ENCODE assay signal across 20 mouse cellular contexts in the genomic region with DNA sequence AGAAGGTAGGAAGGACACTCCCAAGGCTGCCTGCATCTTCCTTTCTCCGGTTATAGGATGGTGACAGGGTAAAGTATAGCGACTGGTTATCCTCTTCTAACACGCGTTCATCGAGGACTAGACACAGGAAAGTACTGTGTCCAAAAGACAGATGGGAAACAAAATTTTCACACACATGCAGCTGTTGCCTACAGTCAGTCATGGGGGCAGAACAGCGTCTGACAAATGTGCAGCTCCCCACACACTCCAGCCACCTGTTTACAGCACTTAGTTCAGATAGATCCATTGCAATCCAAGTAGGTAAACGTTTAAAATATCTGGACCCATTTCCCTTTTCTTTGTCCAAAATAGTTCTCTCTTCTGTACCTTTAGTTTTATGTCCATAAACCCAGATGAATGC.
DNase-seq lines count a peak whose midpoint lies in the region; ATAC-seq lines count a peak whose summit lies in the region.
"Had no signal": no experiment of that assay in that cellular context is flagged by ENCODE, and none has a peak within 500 bp of the region (broad histone marks: within the 10 kb centered on the region; RNA-seq: fewer than 3 reads in every experiment).

No protein-coding gene starts in this region.

- no peak overlapping the region for H3K9ac ChIP-seq in embryonic facial prominence, embryonic 15.5 days
- H3K9ac ChIP-seq: forebrain, embryonic 13.5 days; forebrain, postnatal 0 days; heart, embryonic 13.5 days; hindbrain, embryonic 15.5 days had no signal

- H3K4me3 ChIP-seq in heart, embryonic 10.5 days: no peak overlapping the region
- H3K4me3 ChIP-seq in embryonic facial prominence, embryonic 15.5 days (replicated peaks): no peak overlapping the region
- H3K4me3 ChIP-seq: forebrain, embryonic 13.5 days; heart, adult 2 months; heart, embryonic 13.5 days; hindbrain, embryonic 15.5 days had no signal

- no peak overlapping the region for H3K4me2 ChIP-seq in embryonic facial prominence, embryonic 15.5 days (replicated peaks)
- H3K4me2 ChIP-seq: forebrain, embryonic 13.5 days; heart, embryonic 13.5 days; hindbrain, embryonic 15.5 days had no signal

- H3K27ac ChIP-seq in heart, embryonic 10.5 days: no peak overlapping the region
- peak overlapping the region; percentile 58 for H3K27ac ChIP-seq in embryonic facial prominence, embryonic 15.5 days (replicated peaks)
- H3K27ac ChIP-seq: forebrain, embryonic 13.5 days; heart, embryonic 13.5 days; hindbrain, embryonic 15.5 days had no signal

- 86% methylated on average over 7 of the region's 7 CpGs for WGBS in heart, embryonic 10.5 days
- WGBS in embryonic facial prominence, embryonic 15.5 days: 77% methylated on average over 7 of the region's 7 CpGs

- H3K27me3 ChIP-seq in heart, embryonic 10.5 days (ENCODE audit: insufficient read depth, poor library complexity, severe bottlenecking): no peaks in the 10 kb centered on the region
- no peaks in the 10 kb centered on the region for H3K27me3 ChIP-seq in embryonic facial prominence, embryonic 15.5 days
- H3K27me3 ChIP-seq: forebrain, embryonic 13.5 days; heart, embryonic 13.5 days; hindbrain, embryonic 15.5 days had no signal

- H3K36me3 ChIP-seq in heart, embryonic 10.5 days: no peaks in the 10 kb centered on the region
- no peaks in the 10 kb centered on the region for H3K36me3 ChIP-seq in embryonic facial prominence, embryonic 15.5 days
- H3K36me3 ChIP-seq: G1E; heart, embryonic 13.5 days; hindbrain, embryonic 15.5 days had no signal

- DNase-seq in heart, embryonic 10.5 days (ENCODE audit: low spot score): peak; percentile 52
- no peak for DNase-seq in heart, adult 9 months (ENCODE audit: low spot score in 2 of 2)
- peak; percentile 57 for DNase-seq in brain, adult 2 months (ENCODE audit: low read depth, low spot score)
- DNase-seq in cerebellum, postnatal 14 days: no peak
- no peak for DNase-seq in Muller cell, postnatal 12 days (ENCODE audit: inconsistent ontology term)
- DNase-seq: adrenal gland, postnatal 10 days; cerebellum, adult 11-12 months; cerebellum, adult 9-10 months; cerebellum, postnatal 36 days; forebrain, postnatal 0 days; gastrocnemius, postnatal 14 days; heart, postnatal 36 days had no signal

- peaks cover 6% of the 10 kb centered on the region; the same call in 1 of the 2 replicates for H3K4me1 ChIP-seq in heart, embryonic 10.5 days
- peaks cover 27% of the 10 kb centered on the region for H3K4me1 ChIP-seq in embryonic facial prominence, embryonic 15.5 days
- H3K4me1 ChIP-seq: hindbrain, embryonic 15.5 days had no signal

- no peaks in the 10 kb centered on the region for H3K9me3 ChIP-seq in heart, embryonic 10.5 days
- no peaks in the 10 kb centered on the region for H3K9me3 ChIP-seq in embryonic facial prominence, embryonic 15.5 days (replicated peaks)
- H3K9me3 ChIP-seq: forebrain, embryonic 13.5 days; G1E; heart, embryonic 13.5 days; hindbrain, embryonic 15.5 days had no signal

- ATAC-seq in embryonic facial prominence, embryonic 15.5 days (ENCODE audit: insufficient number of reproducible peaks, low FRiP score, low TSS enrichment, low read depth): no peak
- ATAC-seq: CD4-positive, CD25-positive, alpha-beta regulatory T cell, adult 4 months; forebrain, embryonic 13.5 days; forebrain, postnatal 0 days; intestine, embryonic 16.5 days had no signal

Comparison
In these comparisons a context has a peak if more than half of its experiments do, and no peak if none do; other contexts are left out.
1. DNase-seq: peak in heart, embryonic 10.5 days (single experiment) and brain, adult 2 months (single experiment); none in heart, adult 9 months (0 of 2), cerebellum, postnatal 14 days (0 of 2) and Muller cell, postnatal 12 days (single experiment).